Mouse (Mus musculus) ovary, adult 2 months (tissue): ENCODE measurements around the gene Neu1. TPM values are rescaled to one million over a fixed set of nuclear protein-coding genes. Genes with fewer than 3 reads are reported as not detected.

ENCODE experiments used
- polyA plus RNA-seq: library from polyadenylated mRNA; depleted of rRNA; stranded (reverse); fragments of >200 nt; gene quantifications from 2 replicates; pipeline ENCODE4 v1.2.3, GENCODE M21; 2012; rRNA removed

The Neu1 gene
- 41.7 and 43.1 TPM in 2 replicates for polyA plus RNA-seq

GRCm38 (mm10) chr17:34931061-34931734, at the start of gene Neu1:
TSS of gene Neu1 (plus strand) at chr17:34931253.

GRCm38 (mm10) chr17:34881683-34882310, 49.3 kb upstream of the Neu1 start, which contains the start of gene Gm20547:
TSS of gene Gm20547 (minus strand) at chr17:34882042.

GRCm38 (mm10) chr17:34898160-34898586, 32.9 kb upstream of the Neu1 start, which contains the start of the genes C2 and Ehmt2:
TSS of gene C2 (minus strand) at chr17:34898265.
TSS of gene Ehmt2 (plus strand) at chr17:34898469.

GRCm38 (mm10) chr17:34913930-34914665, 17.0 kb upstream of the Neu1 start, which contains the start of gene Slc44a4:
TSS of gene Slc44a4 (plus strand) at chr17:34914466.

GRCm38 (mm10) chr17:34959130-34959778, 28.2 kb downstream of the Neu1 start, which contains the start of gene Hspa1b:
TSS of gene Hspa1b (minus strand) at chr17:34959238.

GRCm38 (mm10) chr17:34969822-34970221, 38.8 kb downstream of the Neu1 start, which contains the start of gene Gm20481:
TSS of gene Gm20481 (plus strand) at chr17:34969912.

GRCm38 (mm10) chr17:34972069-34972749, 41.2 kb downstream of the Neu1 start, which contains the start of the genes Hspa1a and Hspa1l:
TSS of gene Hspa1a (minus strand) at chr17:34972156.
TSS of gene Hspa1l (plus strand) at chr17:34972703.

GRCm38 (mm10) chr17:34981690-34982180, 50.7 kb downstream of the Neu1 start, which contains the start of gene Lsm2:
TSS of gene Lsm2 (plus strand) at chr17:34981862.

Other genes with a start within 250 kb of the Neu1 start
- gene C4b, start 187.4 kb upstream of the Neu1 start, polyA plus RNA-seq: 35.2 and 35.5 TPM in 2 replicates
- gene Cyp21a1, start 126.7 kb upstream of the Neu1 start, polyA plus RNA-seq: 1.5 and 2.7 TPM in 2 replicates
- gene Stk19, start 94.3 kb upstream of the Neu1 start, polyA plus RNA-seq: 56.5 and 60.0 TPM in 2 replicates
- 45.2 and 55.1 TPM in 2 replicates for gene Dxo, start 94.2 kb upstream of the Neu1 start, polyA plus RNA-seq
- gene Skiv2l, start 81.0 kb upstream of the Neu1 start, polyA plus RNA-seq: 114 and 120 TPM in 2 replicates
- 24.5 and 28.4 TPM in 2 replicates for gene Nelfe, start 80.9 kb upstream of the Neu1 start, polyA plus RNA-seq
- 16.7 and 26.4 TPM in 2 replicates for gene Cfb, start 68.7 kb upstream of the Neu1 start, polyA plus RNA-seq
- 31.4 and 37.2 TPM in 2 replicates for gene Zbtb12, start 51.8 kb upstream of the Neu1 start, polyA plus RNA-seq
- 0.06 TPM in 1 of 2 replicates, not detected in the other for gene Gm20547, start 49.2 kb upstream of the Neu1 start, polyA plus RNA-seq
- gene C2, start 33.0 kb upstream of the Neu1 start, polyA plus RNA-seq: 44.6 and 48.4 TPM in 2 replicates
- 397 and 463 TPM in 2 replicates for gene Ehmt2, start 32.8 kb upstream of the Neu1 start, polyA plus RNA-seq
- gene Slc44a4, start 16.8 kb upstream of the Neu1 start, polyA plus RNA-seq: 10.4 and 10.5 TPM in 2 replicates
- 132 and 153 TPM in 2 replicates for gene Hspa1b, start 28.0 kb downstream of the Neu1 start, polyA plus RNA-seq
- gene Gm20481, start 38.7 kb downstream of the Neu1 start, polyA plus RNA-seq: 1.1 TPM in 1 of 2 replicates, not detected in the other
- 71.2 and 74.4 TPM in 2 replicates for gene Hspa1a, start 40.9 kb downstream of the Neu1 start, polyA plus RNA-seq
- gene Hspa1l, start 41.5 kb downstream of the Neu1 start, polyA plus RNA-seq: 0.28 and 0.47 TPM in 2 replicates
- gene Lsm2, start 50.6 kb downstream of the Neu1 start, polyA plus RNA-seq: 107 and 128 TPM in 2 replicates
- gene Vars, start 69.7 kb downstream of the Neu1 start, polyA plus RNA-seq: 349 and 387 TPM in 2 replicates
- 1.6 and 1.7 TPM in 2 replicates for gene Vwa7, start 85.3 kb downstream of the Neu1 start, polyA plus RNA-seq
- gene Sapcd1, start 96.8 kb downstream of the Neu1 start, polyA plus RNA-seq: 2.2 and 3.1 TPM in 2 replicates
- gene Msh5, start 115.5 kb downstream of the Neu1 start, polyA plus RNA-seq: 2.8 and 3.2 TPM in 2 replicates
- 134 and 150 TPM in 2 replicates for gene Clic1, start 118.7 kb downstream of the Neu1 start, polyA plus RNA-seq
- gene Ddah2, start 127.8 kb downstream of the Neu1 start, polyA plus RNA-seq: 113 and 116 TPM in 2 replicates
- gene Ly6g6c, start 134.1 kb downstream of the Neu1 start, polyA plus RNA-seq: not detected in 2 replicates
- 0.25 and 0.36 TPM in 2 replicates for gene Mpig6b, start 134.9 kb downstream of the Neu1 start, polyA plus RNA-seq
- gene Ly6g6e, start 145.6 kb downstream of the Neu1 start, polyA plus RNA-seq: 13.7 and 17.0 TPM in 2 replicates
- gene Ly6g6d, start 146.8 kb downstream of the Neu1 start, polyA plus RNA-seq: 7.4 and 8.5 TPM in 2 replicates
- gene Ly6g6f, start 154.4 kb downstream of the Neu1 start, polyA plus RNA-seq: not detected in 2 replicates
- 223 and 260 TPM in 2 replicates for gene Abhd16a, start 158.0 kb downstream of the Neu1 start, polyA plus RNA-seq
- gene Ly6g5c, start 177.0 kb downstream of the Neu1 start, polyA plus RNA-seq: not detected in 2 replicates
- gene Ly6g5b, start 184.2 kb downstream of the Neu1 start, polyA plus RNA-seq: 1.5 and 2.3 TPM in 2 replicates
- gene Gpank1, start 190.2 kb downstream of the Neu1 start, polyA plus RNA-seq: 17.4 and 20.2 TPM in 2 replicates
- 246 and 449 TPM in 2 replicates for gene Csnk2b, start 190.8 kb downstream of the Neu1 start, polyA plus RNA-seq
- gene D17H6S53E, start 195.1 kb downstream of the Neu1 start, polyA plus RNA-seq: 7.9 and 13.4 TPM in 2 replicates
- gene Apom, start 200.8 kb downstream of the Neu1 start, polyA plus RNA-seq: 0.16 and 0.37 TPM in 2 replicates
- 379 and 401 TPM in 2 replicates for gene Bag6, start 203.9 kb downstream of the Neu1 start, polyA plus RNA-seq
- 592 and 637 TPM in 2 replicates for gene Prrc2a, start 233.6 kb downstream of the Neu1 start, polyA plus RNA-seq
- gene Aif1, start 244.8 kb downstream of the Neu1 start, polyA plus RNA-seq: 1.4 and 1.9 TPM in 2 replicates